Mouse (Mus musculus) E14TG2a.4 (cell line): Measurements from ENCODE around the gene Nphs1.

Source experiments
- CTCF ChIP-seq: conservative IDR thresholded peaks from 2 replicates; pipeline ENCODE4 v1.5.1; 2014; ENCODE audit warnings: low read length
- NANOG ChIP-seq: IDR thresholded peaks from 2 replicates; pipeline ENCODE4 v1.6.1; 2014; ENCODE audit warnings: borderline replicate concordance, low read length, mixed read lengths
- POU5F1 ChIP-seq: IDR thresholded peaks from 2 replicates; pipeline ENCODE4 v1.6.1; 2014; ENCODE audit warnings: low read length, borderline replicate concordance

- TF ChIP-seq CTCF (no peak), NANOG (no peak), POU5F1 (no peak)
Observed at GRCm38 (mm10) chr7:30444154-30444970, 13.8 kb upstream of the Nphs1 start.
